Mouse (Mus musculus): Measurements from ENCODE around the gene Mogat2. TPM values are rescaled to one million over a fixed set of nuclear protein-coding genes. Genes with fewer than 3 reads are reported as not detected.

The Mogat2 gene
- total RNA-seq (2021), result not detected
- long read RNA-seq, experiment 1, result 0 reads
- long read RNA-seq, experiment 2, result 0 reads

- no peak for DNase-seq
These were observed at the start of gene Mogat2 for GRCm38 (mm10) chr7:99238417-99238816. Mogat2 (minus strand) TSS chr7:99238619.

- no peak for DNase-seq
These were observed 48.9 kb upstream of the Mogat2 start for GRCm38 (mm10) chr7:99287287-99287686.

GRCm38 (mm10) chr7:99279586-99279985 is 41.2 kb upstream of the Mogat2 start:
- no peak for DNase-seq

DNA sequence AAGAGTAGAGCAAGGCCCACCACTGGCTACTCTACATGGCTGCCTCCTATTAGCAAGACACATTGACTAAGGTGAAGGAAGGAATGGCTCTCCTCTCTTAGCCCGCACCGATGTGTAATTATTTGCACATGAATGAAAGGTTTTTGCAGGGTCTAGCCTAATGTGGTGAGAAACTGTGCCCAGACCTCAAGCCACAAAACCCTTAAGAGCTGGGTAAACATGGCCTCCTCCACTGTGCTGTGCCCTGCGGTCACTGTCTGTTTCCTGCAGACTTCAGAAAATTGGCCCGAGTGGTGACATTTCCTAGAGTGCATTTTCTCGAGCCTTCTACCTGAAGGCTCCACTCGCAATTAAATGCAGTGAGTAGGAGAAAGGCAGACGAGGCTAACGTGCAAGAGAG is 39.9 kb upstream of the Mogat2 start:
- DNase-seq, result no peak

GRCm38 (mm10) chr7:99276679-99277078 is 38.3 kb upstream of the Mogat2 start:
- DNase-seq, result no peak

GRCm38 (mm10) chr7:99275131-99275530 is 36.7 kb upstream of the Mogat2 start:
- no peak for DNase-seq

GRCm38 (mm10) chr7:99271630-99272029 is 33.2 kb upstream of the Mogat2 start:
- peak; percentile 22 to 26 for DNase-seq

DNA sequence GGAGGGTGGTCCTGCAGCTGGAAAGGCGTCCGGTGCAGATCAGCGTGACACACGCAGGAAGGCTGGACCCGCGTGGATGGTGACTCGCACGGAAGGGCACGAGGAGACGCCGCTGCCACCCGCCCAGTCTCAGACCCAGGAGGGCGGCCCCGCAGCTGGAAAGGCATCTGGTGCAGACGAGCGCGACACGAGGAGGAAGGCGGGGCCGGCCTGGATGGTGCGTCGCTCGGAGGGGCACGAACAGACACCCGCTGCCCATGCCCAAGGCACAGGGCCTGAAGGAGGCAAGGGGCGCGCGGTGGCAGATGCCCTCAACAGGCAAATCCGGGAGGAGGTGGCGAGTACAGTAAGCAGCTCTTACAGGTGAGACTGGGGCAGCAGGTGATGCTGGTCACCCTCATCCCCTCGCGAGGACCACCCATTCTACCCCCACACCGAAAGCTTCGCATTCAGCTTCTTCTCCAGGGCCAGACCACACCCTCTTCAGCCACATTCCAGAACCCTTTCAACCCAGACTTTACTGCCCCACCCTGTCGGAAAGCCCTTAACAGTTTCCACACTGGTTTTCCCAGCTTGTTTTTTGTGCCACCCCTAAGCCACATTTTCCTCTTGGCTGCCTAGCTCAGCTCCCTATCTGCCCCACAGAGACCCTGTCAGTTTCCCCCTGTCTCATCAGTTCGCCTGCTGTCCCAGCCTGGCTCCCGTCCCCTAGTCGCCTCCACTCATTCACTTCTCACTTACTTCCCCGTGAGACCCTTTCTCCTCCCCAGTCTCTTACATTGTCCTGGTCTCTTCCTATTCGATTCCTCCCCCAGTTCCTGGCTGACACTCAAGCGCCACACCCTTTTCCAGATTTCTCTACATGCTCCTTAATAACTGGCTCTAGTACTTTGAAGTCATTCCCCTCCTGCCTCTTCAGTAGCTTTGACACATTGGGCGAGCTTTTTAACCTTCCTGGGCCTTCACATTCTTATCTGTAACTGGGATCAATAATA is 30.8 kb upstream of the Mogat2 start:
- DNase-seq, result peak; percentile 26 to 45

- DNase-seq, result no peak
These were observed 30.1 kb upstream of the Mogat2 start for GRCm38 (mm10) chr7:99268506-99268900.

GRCm38 (mm10) chr7:99267897-99268505 is 29.6 kb upstream of the Mogat2 start:
- DNase-seq, result peak; percentile 68 to 73

DNA sequence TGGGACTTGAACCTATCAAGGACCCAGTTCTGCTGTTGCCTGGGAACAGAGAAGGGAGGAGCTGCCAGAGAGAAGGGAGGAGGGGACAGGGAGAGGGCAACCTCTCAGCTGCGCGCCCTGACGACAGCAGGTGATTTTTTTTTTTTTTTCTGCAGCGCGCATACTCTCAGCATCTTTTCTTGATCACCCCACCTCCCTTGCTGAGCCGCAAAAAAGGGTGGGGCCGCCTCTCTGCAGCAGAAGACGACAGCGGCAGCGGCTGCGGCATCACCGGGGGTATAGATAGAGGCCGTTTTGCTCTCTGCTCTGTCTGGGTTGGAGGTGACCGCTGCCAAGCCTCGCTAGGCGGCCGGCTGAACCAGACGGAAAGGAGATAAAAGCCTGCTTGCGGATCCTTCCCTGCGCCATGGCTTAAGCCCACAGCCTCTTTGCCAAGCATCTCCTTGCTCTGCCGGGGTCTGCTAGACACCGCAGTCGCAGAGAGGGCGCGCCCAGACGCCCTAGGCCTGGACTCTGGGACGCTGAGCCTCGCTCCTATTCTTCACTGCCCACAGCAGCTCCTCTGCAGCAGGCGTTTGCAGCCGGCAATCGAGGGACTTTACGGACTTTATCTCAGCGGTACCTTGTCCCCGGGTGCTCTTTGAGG is 29.0 kb upstream of the Mogat2 start, which contains the start of gene Map6:
Map6 (plus strand) TSS at position 197 of the 646 bp plus-strand sequence.
- no peak for DNase-seq

DNA sequence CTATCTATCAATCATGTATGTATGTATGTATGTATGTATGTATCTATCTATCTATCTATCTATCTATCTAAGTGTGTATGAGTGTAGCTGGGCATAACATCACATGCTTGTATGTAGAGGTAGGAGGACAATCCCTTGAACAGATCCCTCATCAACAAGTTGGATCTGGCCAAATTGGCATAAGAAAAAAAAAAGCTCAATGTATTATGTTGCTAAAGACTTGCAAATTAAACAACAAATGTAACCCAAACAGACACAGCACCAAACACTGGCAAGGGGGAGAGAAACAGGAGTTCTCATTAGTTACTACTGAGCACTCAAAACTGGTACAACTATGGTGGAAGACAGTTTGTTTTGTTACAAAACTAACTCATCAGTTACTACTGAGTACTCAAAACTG is 26.2 kb upstream of the Mogat2 start:
- no peak for DNase-seq

- no peak for DNase-seq
These were observed 25.1 kb upstream of the Mogat2 start for GRCm38 (mm10) chr7:99263509-99263908.

DNA sequence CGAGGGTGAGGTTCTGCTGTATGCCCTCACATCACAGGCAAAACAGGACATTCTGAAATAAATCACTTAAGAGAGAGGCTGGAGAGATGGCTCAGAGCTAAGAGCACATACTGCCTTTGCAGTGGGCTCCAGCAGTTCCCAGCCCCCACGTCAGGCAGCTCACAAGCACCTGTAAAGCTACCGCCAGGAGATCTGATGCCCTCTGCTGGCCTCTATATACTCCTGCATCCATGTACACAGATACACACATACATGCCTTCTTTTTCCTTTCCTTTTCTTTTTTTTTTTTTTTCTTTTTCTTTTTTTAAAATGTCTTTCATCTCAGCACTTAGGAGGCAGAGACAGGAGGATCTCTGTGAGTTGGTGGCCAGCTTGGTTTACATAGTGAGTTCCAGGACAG is 23.5 kb upstream of the Mogat2 start:
- no peak for DNase-seq

DNA sequence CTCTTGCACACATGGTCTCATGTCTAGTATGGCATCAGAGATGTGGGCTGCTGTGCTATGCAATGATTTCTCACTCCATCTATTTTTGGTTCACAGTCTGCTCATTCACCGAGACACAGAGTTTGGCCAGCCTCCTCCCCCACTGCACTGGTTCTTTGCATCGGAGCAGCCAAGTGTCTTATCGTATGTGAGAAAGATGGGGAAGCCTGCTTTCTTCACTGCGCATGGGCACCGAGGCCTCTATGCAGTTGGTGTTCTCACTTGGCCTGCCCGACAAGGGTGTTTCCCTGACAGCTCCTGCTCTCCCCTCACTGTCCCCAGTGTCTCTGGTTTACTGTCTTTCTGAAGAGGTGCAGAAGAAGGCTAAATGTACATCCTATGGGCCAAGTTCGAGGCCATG is 16.6 kb upstream of the Mogat2 start:
- no peak for DNase-seq

DNA sequence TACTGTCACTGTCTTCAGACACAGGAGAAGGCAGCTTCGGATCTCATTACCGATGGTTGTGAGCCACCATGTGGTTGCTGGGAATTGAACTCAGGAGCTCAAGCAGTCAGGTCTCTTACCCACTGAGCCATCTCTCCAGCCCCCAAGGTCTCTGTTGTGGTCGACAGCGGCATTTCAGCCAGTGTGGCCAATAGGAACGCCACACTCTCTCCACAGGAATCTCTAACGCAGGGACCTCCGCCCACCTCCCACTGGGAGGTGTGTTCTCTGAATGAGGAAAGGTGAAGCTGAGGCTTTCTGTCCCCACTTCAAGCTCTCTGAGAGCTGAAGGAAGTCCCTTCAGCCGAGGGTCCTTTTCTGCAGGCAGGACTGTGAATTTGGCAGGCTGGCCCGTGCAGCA is 12.0 kb upstream of the Mogat2 start:
- DNase-seq, result no peak

DNA sequence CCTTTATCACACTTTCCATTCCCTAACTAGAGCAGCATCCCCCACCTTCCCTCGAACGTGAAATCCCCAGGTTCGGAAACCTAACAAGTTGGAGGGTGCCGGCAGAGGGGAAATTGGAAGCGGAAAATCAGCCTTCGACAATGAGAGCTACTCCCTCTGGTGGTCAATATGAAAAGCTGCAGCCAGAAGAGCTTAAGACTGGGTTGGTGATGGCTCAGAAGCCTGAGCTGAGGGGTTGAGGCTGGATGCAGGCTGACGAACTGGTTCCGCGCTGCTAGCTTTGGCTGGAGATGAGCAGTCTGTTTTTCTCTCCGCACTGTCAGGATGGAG is 11.1 kb upstream of the Mogat2 start:
- peak; percentile 55 to 74 for DNase-seq

DNA sequence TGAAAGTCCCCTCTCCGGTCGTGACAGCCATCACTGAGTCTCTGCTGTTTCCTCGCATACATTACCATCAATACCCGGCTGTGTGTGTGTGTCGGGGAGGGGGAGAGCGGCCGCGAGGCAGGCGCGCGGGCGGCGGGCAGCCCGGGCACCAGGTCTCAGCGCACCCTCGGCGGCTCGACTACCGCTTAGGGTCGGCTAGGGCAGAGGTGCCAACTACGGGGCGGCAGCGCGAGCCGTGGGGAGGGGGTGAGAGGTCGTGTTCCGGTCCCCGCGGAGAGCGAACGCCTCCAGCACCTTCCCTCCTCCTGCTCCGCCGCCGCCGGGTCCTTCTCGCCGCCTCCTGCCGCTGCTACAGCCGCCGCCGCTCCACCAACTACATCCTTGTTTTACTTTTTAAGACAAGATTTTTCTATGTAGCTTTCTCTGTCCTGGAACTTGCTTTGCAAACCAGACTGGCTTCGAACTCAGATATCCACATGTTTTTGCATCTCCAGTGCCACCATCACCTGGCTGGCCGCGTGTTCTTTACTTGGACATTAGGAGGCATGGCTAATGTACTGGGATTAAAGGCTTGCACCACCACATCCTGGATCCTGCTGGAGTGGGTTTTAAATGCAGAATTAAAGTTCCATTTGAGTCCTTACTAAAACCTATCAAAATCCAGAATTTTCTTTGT is 10.6 kb upstream of the Mogat2 start:
- DNase-seq, result no peak

DNA sequence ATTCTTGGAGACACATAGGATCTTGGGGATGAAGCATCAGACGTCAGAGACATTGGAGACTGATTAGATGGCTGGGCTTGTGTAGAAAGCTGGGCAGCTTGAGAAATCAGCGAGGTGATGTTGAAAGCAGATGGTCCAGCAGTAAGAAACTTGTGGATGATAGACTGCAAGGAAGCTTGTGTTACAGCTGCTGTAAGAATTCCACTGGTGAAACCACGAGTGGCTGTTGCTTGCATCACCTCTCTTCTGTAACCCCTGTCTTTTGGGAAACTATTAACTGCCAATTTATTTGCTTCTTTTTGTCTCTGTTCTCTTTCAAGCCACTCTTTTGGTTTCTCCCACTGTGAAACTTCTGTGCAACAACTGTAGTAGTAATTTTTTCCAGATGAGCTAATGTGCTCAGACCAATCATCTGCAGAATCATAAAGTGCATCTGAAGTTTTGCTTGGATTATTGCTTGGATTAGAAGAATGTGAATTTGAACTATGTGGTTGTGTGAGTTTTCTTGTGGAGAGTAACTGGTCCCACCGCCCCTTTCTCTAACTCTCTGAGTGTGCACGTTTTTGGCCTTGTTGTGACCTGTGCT is 9.8 kb upstream of the Mogat2 start:
- DNase-seq, result no peak

DNA sequence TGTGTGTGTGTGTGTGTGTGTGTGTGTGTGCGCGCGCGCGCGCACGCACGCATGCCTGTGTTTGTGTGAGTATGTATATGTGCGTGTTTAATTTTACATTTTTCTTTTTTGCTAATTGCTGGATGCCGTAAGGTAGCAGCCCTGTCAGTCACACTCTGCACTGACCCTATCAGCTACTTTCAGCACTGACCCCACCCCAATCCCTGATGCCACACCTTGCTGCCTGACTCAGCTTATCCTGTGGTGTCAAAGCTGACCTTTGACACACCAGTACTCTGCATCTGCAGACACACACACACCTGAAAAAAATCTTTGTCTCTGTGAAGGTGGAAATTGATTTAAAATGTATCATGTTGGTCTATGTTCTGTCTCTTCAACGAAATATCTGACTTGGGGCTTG is 3.7 kb upstream of the Mogat2 start:
- DNase-seq, result no peak

- DNase-seq, result no peak
These were observed 1.3 kb downstream of the Mogat2 start for GRCm38 (mm10) chr7:99236888-99237660.

All from heart, adult 18-20 months (tissue).